Mouse (Mus musculus): Measurements from ENCODE around the gene Atxn10. TPM values are rescaled to one million over a fixed set of nuclear protein-coding genes. Genes with fewer than 3 reads are reported as not detected.
A peak's percentile ranks its signal among the peaks of the same experiment; 100 is the strongest.

The Atxn10 gene
- polyA plus RNA-seq, 1 experiment, result 116 TPM

- WGBS, result 28% methylated on average over 3 of the region's 3 CpGs
Observed at GRCm38 (mm10) chr15:85474697-85475096, 138.7 kb downstream of the Atxn10 start.

GRCm38 (mm10) chr15:85477584-85477983 is 141.5 kb downstream of the Atxn10 start:
- DNase-seq, result peak; percentile 70
- Histone ChIP-seq H3K4me3 (replicated peaks; ENCODE audit: extremely low read depth, low read depth, low read length) (no peak overlapping the region), H3K4me1 (ENCODE audit: control insufficient read depth, insufficient read depth, low read length) (peaks cover 6% of the 10 kb centered on the region)
- TF ChIP-seq CTCF (IDR thresholded peaks at IDR 0.05; ENCODE audit: insufficient read depth, low read length) (peak; percentile 75), POLR2A (IDR thresholded peaks at IDR 0.05; ENCODE audit: borderline replicate concordance, extremely low read depth, low read depth, low read length) (no peak)
- WGBS, result 24% methylated on average over 1 of the region's 1 CpGs

More at GRCm38 (mm10) chr15:85474697-85475096, 138.7 kb downstream of the Atxn10 start:
- H3K4me3 ChIP-seq (replicated peaks; ENCODE audit: extremely low read depth, low read depth, low read length), result no peak overlapping the region
- DNase-seq, result no peak
- TF ChIP-seq POLR2A (IDR thresholded peaks at IDR 0.05; ENCODE audit: borderline replicate concordance, extremely low read depth, low read depth, low read length) (no peak), CTCF (IDR thresholded peaks at IDR 0.05; ENCODE audit: insufficient read depth, low read length) (no peak)
- H3K4me1 ChIP-seq (ENCODE audit: control insufficient read depth, insufficient read depth, low read length), result 0 out of 2 replicates have a peak, but pooled peaks cover 3% of the 10 kb centered on the region

GRCm38 (mm10) chr15:85479365-85479764 is 143.3 kb downstream of the Atxn10 start:
- WGBS, result 58% methylated on average over 12 of the region's 12 CpGs
- DNase-seq, result no peak
- Histone ChIP-seq H3K4me3 (replicated peaks; ENCODE audit: extremely low read depth, low read depth, low read length) (no peak overlapping the region), H3K4me1 (ENCODE audit: control insufficient read depth, insufficient read depth, low read length) (peaks cover 6% of the 10 kb centered on the region)
- TF ChIP-seq POLR2A (IDR thresholded peaks at IDR 0.05; ENCODE audit: borderline replicate concordance, extremely low read depth, low read depth, low read length), result no peak
- no peak for TF ChIP-seq CTCF (IDR thresholded peaks at IDR 0.05; ENCODE audit: insufficient read depth, low read length)

- Histone ChIP-seq H3K4me3 (replicated peaks; ENCODE audit: extremely low read depth, low read depth, low read length) (no peak overlapping the region), H3K4me1 (ENCODE audit: control insufficient read depth, insufficient read depth, low read length) (peaks cover 6% of the 10 kb centered on the region)
- TF ChIP-seq POLR2A (IDR thresholded peaks at IDR 0.05; ENCODE audit: borderline replicate concordance, extremely low read depth, low read depth, low read length) (no peak), CTCF (IDR thresholded peaks at IDR 0.05; ENCODE audit: insufficient read depth, low read length) (no peak)
- DNase-seq, result no peak
- WGBS, result 35% methylated on average over 5 of the region's 5 CpGs
Observed at GRCm38 (mm10) chr15:85479919-85480318, 143.9 kb downstream of the Atxn10 start.

- Histone ChIP-seq H3K4me3 (replicated peaks; ENCODE audit: extremely low read depth, low read depth, low read length) (no peak overlapping the region), H3K4me1 (ENCODE audit: control insufficient read depth, insufficient read depth, low read length) (peaks cover 6% of the 10 kb centered on the region)
- 39% methylated on average over 3 of the region's 3 CpGs for WGBS
- TF ChIP-seq POLR2A (IDR thresholded peaks at IDR 0.05; ENCODE audit: borderline replicate concordance, extremely low read depth, low read depth, low read length), result no peak
- TF ChIP-seq CTCF (IDR thresholded peaks at IDR 0.05; ENCODE audit: insufficient read depth, low read length), result peak; percentile 71
- peak; percentile 49 for DNase-seq
Observed at GRCm38 (mm10) chr15:85480630-85481029, 144.6 kb downstream of the Atxn10 start.

- Histone ChIP-seq H3K4me1 (ENCODE audit: control insufficient read depth, insufficient read depth, low read length) (no peaks in the 10 kb centered on the region), H3K4me3 (replicated peaks; ENCODE audit: extremely low read depth, low read depth, low read length) (no peak overlapping the region)
- WGBS, result 80% methylated on average over 10 of the region's 10 CpGs
- no peak for DNase-seq
- TF ChIP-seq CTCF (IDR thresholded peaks at IDR 0.05; ENCODE audit: insufficient read depth, low read length), result no peak
- TF ChIP-seq POLR2A (IDR thresholded peaks at IDR 0.05; ENCODE audit: borderline replicate concordance, extremely low read depth, low read depth, low read length), result no peak
Observed at GRCm38 (mm10) chr15:85488900-85489299, 152.9 kb downstream of the Atxn10 start.

GRCm38 (mm10) chr15:85489751-85490150 is 153.7 kb downstream of the Atxn10 start:
- Histone ChIP-seq H3K4me1 (ENCODE audit: control insufficient read depth, insufficient read depth, low read length) (no peaks in the 10 kb centered on the region), H3K4me3 (replicated peaks; ENCODE audit: extremely low read depth, low read depth, low read length) (no peak overlapping the region)
- no peak for TF ChIP-seq CTCF (IDR thresholded peaks at IDR 0.05; ENCODE audit: insufficient read depth, low read length)
- 80% methylated on average over 7 of the region's 7 CpGs for WGBS
- no peak for DNase-seq

- H3K4me1 ChIP-seq (ENCODE audit: control insufficient read depth, insufficient read depth, low read length), result no peaks in the 10 kb centered on the region
- WGBS, result 31% methylated on average over 11 of the region's 11 CpGs
- DNase-seq, result no peak
- TF ChIP-seq CTCF (IDR thresholded peaks at IDR 0.05; ENCODE audit: insufficient read depth, low read length), result no peak
- no peak for TF ChIP-seq POLR2A (IDR thresholded peaks at IDR 0.05; ENCODE audit: borderline replicate concordance, extremely low read depth, low read depth, low read length)
- no peak overlapping the region for H3K4me3 ChIP-seq (replicated peaks; ENCODE audit: extremely low read depth, low read depth, low read length)
Observed at GRCm38 (mm10) chr15:85494163-85494621, 158.1 kb downstream of the Atxn10 start.

- no peak for DNase-seq
- WGBS, result 85% methylated on average over 4 of the region's 4 CpGs
Observed at GRCm38 (mm10) chr15:85497548-85497947, 161.5 kb downstream of the Atxn10 start.

GRCm38 (mm10) chr15:85497981-85498475 is 162.0 kb downstream of the Atxn10 start:
- 61% methylated on average over 10 of the region's 10 CpGs for WGBS
- no peak overlapping the region for H3K4me3 ChIP-seq (replicated peaks; ENCODE audit: extremely low read depth, low read depth, low read length)
- DNase-seq, result no peak
- H3K4me1 ChIP-seq (ENCODE audit: control insufficient read depth, insufficient read depth, low read length), result no peaks in the 10 kb centered on the region
- no peak for TF ChIP-seq POLR2A (IDR thresholded peaks at IDR 0.05; ENCODE audit: borderline replicate concordance, extremely low read depth, low read depth, low read length)
- no peak for TF ChIP-seq CTCF (IDR thresholded peaks at IDR 0.05; ENCODE audit: insufficient read depth, low read length)

More at GRCm38 (mm10) chr15:85497548-85497947, 161.5 kb downstream of the Atxn10 start:
- H3K4me1 ChIP-seq (ENCODE audit: control insufficient read depth, insufficient read depth, low read length), result no peaks in the 10 kb centered on the region
- no peak for TF ChIP-seq CTCF (IDR thresholded peaks at IDR 0.05; ENCODE audit: insufficient read depth, low read length)
- no peak for TF ChIP-seq POLR2A (IDR thresholded peaks at IDR 0.05; ENCODE audit: borderline replicate concordance, extremely low read depth, low read depth, low read length)
- H3K4me3 ChIP-seq (replicated peaks; ENCODE audit: extremely low read depth, low read depth, low read length), result no peak overlapping the region

All from lung, adult 2 months (tissue).